Mouse (Mus musculus) forebrain, embryonic 15.5 days (tissue): ENCODE results near the gene Mmp19. TPM values are rescaled to one million over a fixed set of nuclear protein-coding genes. Genes with fewer than 3 reads are reported as not detected.

Experiments used
- ATAC-seq: fragments of 200-750 bp; cut with Nextera tagmentation; replicated peaks from 2 replicates; pipeline ENCODE4 v1.8.0; 2017; ENCODE audit warnings: mild to moderate bottlenecking, moderate TSS enrichment, moderate library complexity
- H3K27ac ChIP-seq: fragments of 300-500 bp; sonication (generic); replicated peaks from 2 replicates; pipeline ENCODE4 v1.5.1; 2015; ENCODE audit warnings: mild to moderate bottlenecking, inconsistent platforms
- H3K27me3 ChIP-seq: fragments of 300-500 bp; sonication (generic); 2 replicates; pipeline ENCODE4 v1.6.1; 2015; ENCODE audit warnings: inconsistent platforms
- H3K36me3 ChIP-seq: fragments of 300-500 bp; sonication (generic); 2 replicates; pipeline ENCODE4 v1.6.1; 2015; ENCODE audit warnings: mild to moderate bottlenecking, inconsistent platforms
- H3K4me1 ChIP-seq: fragments of 300-500 bp; sonication (generic); 2 replicates; pipeline ENCODE4 v1.6.1; 2015; ENCODE audit warnings: inconsistent platforms
- H3K4me2 ChIP-seq: fragments of 300-500 bp; sonication (generic); replicated peaks from 2 replicates; pipeline ENCODE4 v1.6.1; 2015; ENCODE audit warnings: mild to moderate bottlenecking, inconsistent platforms
- H3K4me3 ChIP-seq: fragments of 300-500 bp; sonication (generic); 2 replicates; pipeline ENCODE4 v1.5.1; 2015; ENCODE audit warnings: mild to moderate bottlenecking, inconsistent platforms
- H3K9ac ChIP-seq: fragments of 300-500 bp; sonication (generic); replicated peaks from 2 replicates; pipeline ENCODE4 v1.6.1; 2015; ENCODE audit warnings: mild to moderate bottlenecking, inconsistent platforms
- H3K9me3 ChIP-seq: fragments of 300-500 bp; sonication (generic); 2 replicates; pipeline ENCODE4 v1.6.1; 2016; ENCODE audit warnings: inconsistent platforms
- WGBS: fragments of 180-500 bp; shearing (Covaris S2); methylation state at CpG from one replicate; pipeline ENCODE4 v1.1.7; 2015; ENCODE audit warnings: mixed read lengths; 5-methylcytosine and 5-hydroxymethylcytosine counted together
- polyA plus RNA-seq: library from polyadenylated mRNA; unstranded; fragments of >200 nt; fragmentation: Nextera tagmentation; extraction: Ambion mirVana; gene quantifications from 2 replicates; pipeline ENCODE4 v1.2.1, GENCODE M21; 2015

Gene Mmp19
- 0.20 and 0.43 TPM in 2 replicates for polyA plus RNA-seq

DNA sequence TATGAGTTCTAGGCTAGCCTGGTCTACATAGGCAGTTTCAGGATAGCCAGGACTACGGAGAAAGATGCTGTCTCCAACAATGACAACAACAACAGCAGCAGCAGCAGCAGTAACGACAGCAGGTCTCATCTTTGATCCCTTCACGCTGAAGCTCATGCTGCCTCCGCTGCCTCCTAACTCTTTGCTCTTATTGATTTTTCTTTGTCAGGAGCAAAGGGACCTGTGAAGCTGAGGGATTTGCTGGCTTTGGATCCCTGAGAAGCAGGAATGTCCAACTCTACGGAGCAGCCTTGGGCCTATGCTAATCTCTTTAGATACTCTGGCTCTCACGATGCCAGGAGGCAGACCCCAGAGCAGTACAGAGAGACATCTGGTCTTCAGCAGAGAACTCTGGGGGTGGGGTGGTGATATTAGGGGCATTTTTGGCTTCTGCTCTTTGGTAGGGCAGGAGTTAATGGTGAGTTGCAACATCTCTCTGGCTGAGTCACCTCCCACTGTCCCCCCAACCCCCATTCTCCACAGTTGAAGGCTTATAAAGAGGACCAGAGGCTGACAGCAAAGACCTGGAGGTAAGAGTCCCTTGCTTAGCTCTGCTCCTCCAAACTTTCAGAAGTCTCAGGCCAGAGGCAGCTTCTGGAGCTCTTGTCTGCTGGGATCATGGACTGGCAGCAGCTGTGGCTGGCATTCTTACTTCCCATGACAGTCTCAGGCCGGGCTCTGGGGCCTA lies at the start of gene Mmp19:
Gene Mmp19, plus strand, starts transcription at position 513 of the 727 bp plus-strand sequence.
- Histone ChIP-seq H3K4me1 (no peaks in the 10 kb centered on the region), H3K4me2 (no peak within 1 kb of the TSS), H3K4me3 (no peak within 1 kb of the TSS), H3K9ac (no peak within 1 kb of the TSS), H3K27ac (no peak within 1 kb of the TSS), H3K27me3 (0 out of 2 replicates have a peak, but pooled peaks cover 3% of the 10 kb centered on the region), H3K36me3 (no peaks in the 10 kb centered on the region), H3K9me3 (no peaks in the 10 kb centered on the region)
- no peak for ATAC-seq
- WGBS = 71% methylated on average over 7 of the region's 7 CpGs

DNA sequence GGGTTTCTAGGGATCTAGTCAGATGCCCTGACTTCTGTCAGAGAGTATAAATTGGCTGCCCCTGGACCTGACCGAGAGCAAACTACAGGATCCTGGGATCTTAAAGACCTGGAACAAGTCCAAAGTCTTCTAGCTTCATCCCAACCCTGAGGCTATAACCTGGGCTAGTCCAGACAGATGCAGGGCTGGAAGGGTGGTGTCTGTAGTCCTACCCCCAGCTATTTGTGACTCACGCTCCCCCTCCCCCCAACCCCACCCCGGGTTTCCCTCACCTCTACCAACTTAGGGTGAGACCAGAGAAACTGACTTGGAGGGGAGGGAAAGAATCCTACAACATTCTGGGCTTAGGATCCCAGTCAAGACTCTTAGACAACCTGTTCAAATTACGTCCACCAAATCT lies 48.1 kb upstream of the Mmp19 start:
- Histone ChIP-seq H3K4me1 (peaks cover 21% of the 10 kb centered on the region), H3K27ac (no peak overlapping the region), H3K36me3 (no peaks in the 10 kb centered on the region), H3K4me2 (no peak overlapping the region), H3K9ac (no peak overlapping the region), H3K9me3 (no peaks in the 10 kb centered on the region), H3K27me3 (peaks cover 38% of the 10 kb centered on the region; the same call in 1 of the 2 replicates), H3K4me3 (no peak overlapping the region)
- ATAC-seq = no peak
- 35% methylated on average over 4 of the region's 4 CpGs for WGBS

DNA sequence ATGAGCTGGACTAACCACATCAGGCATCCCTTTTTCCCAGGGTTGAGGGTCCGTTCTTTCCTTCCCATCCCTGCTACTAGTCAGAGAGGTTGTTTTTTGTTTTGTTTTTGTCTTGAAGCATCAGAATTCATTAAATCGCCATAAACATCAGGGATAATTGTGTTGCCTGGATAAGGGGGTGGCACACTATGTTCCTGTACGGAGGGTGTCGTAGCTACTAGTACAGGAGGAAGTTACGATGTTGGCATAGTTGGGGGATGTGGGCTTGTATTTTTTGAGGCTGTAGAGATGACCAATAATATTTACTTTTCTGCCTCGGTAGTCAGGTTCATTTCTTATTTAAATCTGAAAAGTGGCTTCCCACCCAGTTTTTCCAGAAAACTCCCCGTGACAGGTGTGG lies 47.5 kb upstream of the Mmp19 start:
- peak overlapping the region; percentile 51 for H3K4me3 ChIP-seq
- no peak for ATAC-seq
- H3K4me2 ChIP-seq = peak overlapping the region; percentile 84
- peaks cover 38% of the 10 kb centered on the region; the same call in 1 of the 2 replicates for H3K27me3 ChIP-seq
- H3K36me3 ChIP-seq = no peaks in the 10 kb centered on the region
- H3K4me1 ChIP-seq = peaks cover 21% of the 10 kb centered on the region
- H3K9me3 ChIP-seq = no peaks in the 10 kb centered on the region
- 9% methylated on average over 7 of the region's 7 CpGs for WGBS
- peak overlapping the region; percentile 53 for H3K9ac ChIP-seq
- H3K27ac ChIP-seq = no peak overlapping the region

GRCm38 (mm10) chr10:128743791-128744191 lies 46.9 kb upstream of the Mmp19 start:
- H3K27me3 ChIP-seq = peaks cover 38% of the 10 kb centered on the region; the same call in 1 of the 2 replicates
- no peak for ATAC-seq
- peak overlapping the region; percentile 53 for H3K9ac ChIP-seq
- peaks cover 21% of the 10 kb centered on the region for H3K4me1 ChIP-seq
- WGBS = under 1% methylated on average over 35 of the region's 37 CpGs
- H3K9me3 ChIP-seq = no peaks in the 10 kb centered on the region
- H3K36me3 ChIP-seq = no peaks in the 10 kb centered on the region
- H3K4me3 ChIP-seq = peak overlapping the region; percentile 51
- peak overlapping the region; percentile 84 for H3K4me2 ChIP-seq
- no peak overlapping the region for H3K27ac ChIP-seq

DNA sequence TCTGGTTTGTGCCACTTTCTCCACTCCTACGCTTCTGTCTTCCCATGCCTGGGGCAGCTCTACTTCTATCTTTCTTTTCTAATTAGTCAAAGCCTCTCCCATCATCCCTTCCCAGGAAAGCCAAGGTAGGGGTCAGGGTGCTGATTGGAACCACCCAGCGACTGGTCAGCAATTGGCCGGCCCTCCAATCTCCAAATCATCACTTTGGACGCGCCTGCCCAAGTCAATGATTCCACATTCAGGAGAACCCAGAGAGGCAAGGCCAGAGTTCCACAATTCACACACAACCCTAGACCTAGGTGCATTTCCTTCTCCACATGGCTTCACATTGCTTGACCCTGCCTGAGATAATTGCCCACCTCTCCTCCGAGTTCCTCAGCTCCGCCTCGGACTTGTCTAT lies 46.5 kb upstream of the Mmp19 start:
- WGBS = 21% methylated on average over 8 of the region's 8 CpGs
- Histone ChIP-seq H3K9me3 (no peaks in the 10 kb centered on the region), H3K27me3 (peaks cover 38% of the 10 kb centered on the region; the same call in 1 of the 2 replicates), H3K4me3 (peak overlapping the region; percentile 51), H3K36me3 (no peaks in the 10 kb centered on the region), H3K9ac (peak overlapping the region; percentile 53), H3K27ac (no peak overlapping the region), H3K4me2 (peak overlapping the region; percentile 84), H3K4me1 (peaks cover 25% of the 10 kb centered on the region)
- ATAC-seq = no peak

GRCm38 (mm10) chr10:128744680-128745601 lies 45.8 kb upstream of the Mmp19 start, which contains the start of gene Dgka:
Gene Dgka, minus strand, starts transcription at chr10:128744855.
- ATAC-seq = no peak
- H3K4me2 ChIP-seq = peak within 1 kb of the TSS; percentile 84
- peak within 1 kb of the TSS; percentile 53 for H3K9ac ChIP-seq
- peak within 1 kb of the TSS; percentile 51 for H3K4me3 ChIP-seq
- no peaks in the 10 kb centered on the region for H3K9me3 ChIP-seq
- no peak within 1 kb of the TSS for H3K27ac ChIP-seq
- 23% methylated on average over 18 of the region's 18 CpGs for WGBS
- H3K27me3 ChIP-seq = peaks cover 38% of the 10 kb centered on the region; the same call in 1 of the 2 replicates
- peaks cover 32% of the 10 kb centered on the region for H3K4me1 ChIP-seq
- no peaks in the 10 kb centered on the region for H3K36me3 ChIP-seq

DNA sequence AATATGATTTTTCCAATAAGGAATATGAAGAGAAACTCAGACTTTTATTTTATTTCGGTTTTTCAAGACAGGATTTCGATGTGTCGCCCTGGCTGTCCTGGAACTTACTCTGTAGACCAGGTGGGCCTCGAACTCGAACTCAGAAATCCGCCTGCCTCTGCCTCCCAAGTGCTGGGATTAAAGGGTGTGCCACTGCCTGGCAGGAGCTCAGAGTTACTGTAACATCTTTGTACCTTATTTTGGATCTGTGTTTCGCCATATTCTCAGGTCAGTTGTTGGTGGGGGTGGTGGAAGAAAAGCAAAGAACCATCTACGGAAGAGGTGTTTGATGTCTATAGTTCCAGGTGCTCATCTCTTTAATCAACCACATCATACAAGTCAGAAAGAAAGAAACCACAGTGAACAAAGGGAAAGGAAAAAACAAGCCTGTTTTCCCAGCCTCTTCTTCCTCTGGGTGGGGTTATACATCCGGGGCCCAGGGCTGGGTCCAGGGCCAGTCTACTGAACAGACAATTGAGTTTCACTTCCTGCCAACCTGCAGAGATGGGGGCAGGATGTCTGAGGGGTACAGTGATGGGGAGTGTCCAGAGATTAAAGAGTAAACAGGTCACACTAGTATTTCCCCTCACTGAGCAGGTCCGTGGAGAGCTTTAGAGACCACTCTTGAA lies 44.6 kb upstream of the Mmp19 start:
- WGBS = 95% methylated on average over 10 of the region's 10 CpGs
- H3K9ac ChIP-seq = no peak overlapping the region
- no peak overlapping the region for H3K4me2 ChIP-seq
- ATAC-seq = no peak
- H3K4me3 ChIP-seq = no peak overlapping the region
- no peaks in the 10 kb centered on the region for H3K9me3 ChIP-seq
- no peak overlapping the region for H3K27ac ChIP-seq
- peaks cover 38% of the 10 kb centered on the region; the same call in 1 of the 2 replicates for H3K27me3 ChIP-seq
- no peaks in the 10 kb centered on the region for H3K36me3 ChIP-seq
- peaks cover 40% of the 10 kb centered on the region for H3K4me1 ChIP-seq

DNA sequence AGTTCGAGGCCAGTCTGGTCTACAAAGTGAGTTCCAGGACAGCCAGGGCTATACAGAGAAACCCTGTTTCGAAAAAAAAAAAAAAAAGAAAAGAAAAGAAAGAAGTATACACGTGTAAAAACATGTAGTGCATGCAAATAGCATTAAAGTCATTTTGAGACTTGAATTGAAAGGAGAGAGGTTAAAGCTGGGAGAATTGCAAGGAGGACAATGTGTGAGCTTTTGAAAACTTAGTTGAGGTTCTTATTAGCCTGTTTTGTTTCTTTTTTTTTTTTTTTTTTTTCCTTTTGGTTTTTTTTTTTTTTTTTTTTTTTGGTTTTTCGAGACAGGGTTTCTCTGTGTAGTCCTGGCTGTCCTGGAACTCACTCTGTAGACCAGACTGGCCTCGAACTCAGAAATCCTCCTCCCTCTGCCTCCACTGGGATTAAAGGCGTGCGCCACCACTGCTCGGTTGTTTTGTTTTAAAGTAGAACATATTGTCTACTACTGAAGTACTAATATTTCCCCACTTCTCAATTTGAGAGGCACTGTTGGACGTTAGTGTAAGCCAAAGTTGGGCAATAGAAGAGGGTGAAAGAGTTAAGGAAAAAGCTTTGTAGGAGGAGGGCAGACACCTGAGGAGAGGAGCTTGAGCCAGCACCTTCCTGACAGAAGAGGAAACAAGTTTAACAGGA lies 43.6 kb upstream of the Mmp19 start:
- no peak for ATAC-seq
- Histone ChIP-seq H3K27me3 (peaks cover 31% of the 10 kb centered on the region; the same call in 1 of the 2 replicates), H3K9ac (peak overlapping the region; percentile 70), H3K36me3 (no peaks in the 10 kb centered on the region), H3K4me1 (peaks cover 40% of the 10 kb centered on the region), H3K4me3 (peak overlapping the region; percentile 83), H3K27ac (peak overlapping the region; percentile 92), H3K9me3 (no peaks in the 10 kb centered on the region), H3K4me2 (peak overlapping the region; percentile 86)
- WGBS = 38% methylated on average over 9 of the region's 9 CpGs

- H3K9me3 ChIP-seq = no peaks in the 10 kb centered on the region
- H3K27me3 ChIP-seq = peaks cover 25% of the 10 kb centered on the region; the same call in 1 of the 2 replicates
- under 1% methylated on average over 36 of the region's 36 CpGs for WGBS
- H3K4me2 ChIP-seq = peak within 1 kb of the TSS; percentile 86
- peak within 1 kb of the TSS; percentile 83 for H3K4me3 ChIP-seq
- ATAC-seq = peak; percentile 55
- peak within 1 kb of the TSS; percentile 70 for H3K9ac ChIP-seq
- peaks cover 40% of the 10 kb centered on the region for H3K4me1 ChIP-seq
- H3K27ac ChIP-seq = peak within 1 kb of the TSS; percentile 92
- no peaks in the 10 kb centered on the region for H3K36me3 ChIP-seq
These were observed 43.0 kb upstream of the Mmp19 start, which contains the start of gene Pym1 for GRCm38 (mm10) chr10:128747646-128748251. Gene Pym1, plus strand, starts transcription at chr10:128747889.

DNA sequence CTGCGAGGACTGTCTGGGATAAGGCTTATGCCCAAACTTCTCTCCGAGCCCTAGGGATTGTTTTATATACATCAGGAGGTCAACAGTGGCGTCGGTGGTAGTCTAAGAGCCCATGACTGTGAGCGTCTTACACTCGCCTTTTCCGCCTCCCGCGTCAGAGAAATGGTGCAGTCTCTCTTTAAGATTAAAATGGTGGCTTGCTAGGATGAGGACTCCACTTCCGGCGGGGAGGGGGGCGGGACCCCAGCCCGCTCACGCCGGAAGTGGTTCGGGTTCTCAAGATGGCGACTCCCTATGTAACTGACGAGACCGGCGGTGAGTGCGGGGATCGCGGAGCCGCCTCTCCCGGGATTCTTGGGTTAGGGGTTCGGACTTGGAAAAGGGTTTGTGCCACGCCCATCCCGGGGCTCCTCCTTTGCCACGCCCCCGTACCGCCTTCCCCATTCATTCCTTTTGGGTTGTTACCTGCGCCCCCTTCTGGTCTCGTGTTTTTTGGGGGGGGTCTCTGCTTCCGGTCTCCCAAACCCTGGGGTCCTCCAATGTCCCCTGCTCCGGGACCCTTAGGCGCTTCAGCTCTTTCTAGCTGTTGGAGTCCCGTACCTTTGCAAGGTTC lies 42.4 kb upstream of the Mmp19 start:
- Histone ChIP-seq H3K36me3 (0 out of 2 replicates have a peak, but pooled peaks cover 2% of the 10 kb centered on the region), H3K9me3 (no peaks in the 10 kb centered on the region), H3K9ac (peak overlapping the region; percentile 70), H3K27me3 (peaks cover 19% of the 10 kb centered on the region; the same call in 1 of the 2 replicates), H3K27ac (peak overlapping the region; percentile 92), H3K4me1 (peaks cover 36% of the 10 kb centered on the region), H3K4me2 (peak overlapping the region; percentile 86), H3K4me3 (peak overlapping the region; percentile 83)
- under 1% methylated on average over 37 of the region's 37 CpGs for WGBS
- ATAC-seq = peak; percentile 95
